Mouse (Mus musculus): ENCODE data around the gene Kif13a. TPM values are rescaled to one million over a fixed set of nuclear protein-coding genes. Genes with fewer than 3 reads are reported as not detected.

The Kif13a gene
- total and polyA plus RNA-seq, 3 experiments = 1.2 to 1.7 TPM; not detected in 1

DNA sequence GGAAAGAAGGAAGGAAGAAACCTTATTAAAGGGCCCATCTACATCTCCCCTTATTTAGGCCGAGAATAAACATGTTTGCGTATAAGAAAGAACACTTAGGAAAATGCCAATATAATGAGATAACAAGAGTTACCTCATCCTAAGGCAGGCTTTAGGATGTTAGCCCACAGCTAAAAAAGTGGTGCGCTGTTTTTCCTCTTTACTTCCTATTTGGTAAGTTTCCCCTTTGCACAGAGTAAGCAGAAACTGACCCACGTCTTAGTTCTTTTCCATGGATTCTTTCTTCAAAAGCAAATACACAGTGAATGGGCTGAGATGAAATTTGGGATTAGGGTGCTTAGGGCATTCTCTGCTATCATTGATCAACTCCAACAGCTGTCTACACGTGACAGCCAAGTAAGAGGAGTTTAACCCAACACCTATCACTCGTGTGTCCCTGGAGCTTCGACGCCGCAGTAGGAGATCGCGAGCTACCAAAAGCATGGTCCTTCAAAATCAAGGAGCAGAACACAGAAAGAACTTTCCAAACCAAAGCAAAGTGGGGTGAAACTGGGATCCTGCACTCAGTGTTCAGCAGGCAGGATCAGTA lies 194.4 kb downstream of the Kif13a start:
- Histone ChIP-seq H3K36me3 (ENCODE audit: control insufficient read depth in 1 of 2, insufficient read depth in 2 of 2, low read length in 2 of 2) (peaks cover 0 to 3% of the 10 kb centered on the region in 2 experiments; a peak in 1 of 4 replicates), H3K27me3 (ENCODE audit: control insufficient read depth in 1 of 2, insufficient read depth in 2 of 2, low read length in 2 of 2) (no peaks in the 10 kb centered on the region), H3K4me1 (ENCODE audit: control insufficient read depth in 1 of 2, insufficient read depth in 2 of 2, low read length in 2 of 2) (peaks cover 3 to 9% of the 10 kb centered on the region in 2 experiments; a peak in 3 of 4 replicates), H3K27ac (ENCODE audit: control insufficient read depth, low read depth, low read length) (peak overlapping the region; percentile 63), H3K4me3 (ENCODE audit: control insufficient read depth in 1 of 2, insufficient read depth in 1 of 2, low read depth in 2 of 2, low read length in 2 of 2) (peak overlapping the region; percentile 65), H3K79me2 (ENCODE audit: control insufficient read depth, insufficient read depth, low read length, poor library complexity) (no peaks in the 10 kb centered on the region; the same call in 1 of the 2 replicates), H3K9ac (ENCODE audit: control insufficient read depth, low read depth, low read length, poor library complexity, severe bottlenecking) (peak overlapping the region; percentile 71), H3K9me3 (replicated peaks; ENCODE audit: insufficient read depth, low read length) (no peaks in the 10 kb centered on the region)
- peak; percentile 74 for DNase-seq (ENCODE audit: low read depth, low spot score)
- TF ChIP-seq RCOR1 (IDR thresholded peaks at IDR 0.05; ENCODE audit: low read depth, low read length) (no peak), POLR2AphosphoS5 (IDR thresholded peaks at IDR 0.05; ENCODE audit: borderline replicate concordance, low read depth, low read length) (no peak), POLR2AphosphoS2 (IDR thresholded peaks at IDR 0.05; ENCODE audit: low read length) (no peak), CHD1 (IDR thresholded peaks at IDR 0.05; ENCODE audit: low read depth, low read length) (no peak), ZMIZ1 (IDR thresholded peaks at IDR 0.05; ENCODE audit: low read depth, low read length) (0 out of 2 replicates have a peak, but pooled peaks have one; percentile 21), GATA1 (IDR thresholded peaks at IDR 0.05; ENCODE audit: low read depth, low read length) (no peak), SIN3A (IDR thresholded peaks at IDR 0.05; ENCODE audit: low read length) (no peak; the same call in none of the 2 replicates), MAX (IDR thresholded peaks at IDR 0.05; ENCODE audit: low read length) (peak; percentile 76), JUND (IDR thresholded peaks at IDR 0.05; ENCODE audit: low read depth, low read length) (0 out of 2 replicates have a peak, but pooled peaks have one; percentile 28), BHLHE40 (IDR thresholded peaks at IDR 0.05; ENCODE audit: borderline replicate concordance, low read depth, low read length) (peak; percentile 71), ZKSCAN1 (IDR thresholded peaks at IDR 0.05; ENCODE audit: low read depth, low read length) (no peak), USF2 (IDR thresholded peaks at IDR 0.05; ENCODE audit: borderline replicate concordance in 1 of 2, insufficient read depth in 1 of 2, low read depth in 1 of 2, low read length in 2 of 2) (no peak), CTCF (IDR thresholded peaks at IDR 0.05 in 2 of 3, conservative IDR thresholded peaks at IDR 0.05 in 1 of 3; ENCODE audit: control insufficient read depth in 1 of 3, insufficient read depth in 1 of 3, low read depth in 2 of 3, low read length in 3 of 3, poor library complexity in 1 of 3, severe bottlenecking in 1 of 3) (no peak), MXI1 (IDR thresholded peaks at IDR 0.05; ENCODE audit: low read depth, low read length) (no peak; the same call in 1 of the 2 replicates), ZC3H11A (IDR thresholded peaks at IDR 0.05; ENCODE audit: low read depth, low read length) (no peak), RAD21 (IDR thresholded peaks at IDR 0.05; ENCODE audit: low read depth, low read length) (no peak), MEF2A (IDR thresholded peaks at IDR 0.05; ENCODE audit: extremely low read depth, insufficient replicate concordance, low read depth, low read length, poor library complexity, severe bottlenecking) (no peak), MYC (IDR thresholded peaks at IDR 0.05; ENCODE audit: low read depth, low read length) (0 out of 2 replicates have a peak, but pooled peaks have one; percentile 21), HCFC1 (IDR thresholded peaks at IDR 0.05; ENCODE audit: low read depth, low read length) (no peak), MYB (IDR thresholded peaks at IDR 0.05; ENCODE audit: low read depth, low read length) (no peak), TAL1 (IDR thresholded peaks at IDR 0.05; ENCODE audit: low read length) (no peak), ELF1 (IDR thresholded peaks at IDR 0.05; ENCODE audit: low read depth, low read length) (no peak), POLR2A (IDR thresholded peaks at IDR 0.05; ENCODE audit: control insufficient read depth in 1 of 2, insufficient read depth in 1 of 2, low read depth in 1 of 2, low read length in 2 of 2, poor library complexity in 1 of 2) (no peak), MAZ (IDR thresholded peaks at IDR 0.05; ENCODE audit: low read depth, low read length) (no peak; the same call in 1 of the 2 replicates), NELFE (IDR thresholded peaks at IDR 0.05; ENCODE audit: low read depth, low read length) (no peak), MAFK (IDR thresholded peaks at IDR 0.05; ENCODE audit: borderline replicate concordance, low read depth, low read length) (no peak), E2F4 (IDR thresholded peaks at IDR 0.05; ENCODE audit: borderline replicate concordance, low read depth, low read length) (0 out of 2 replicates have a peak, but pooled peaks have one; percentile 34), EP300 (IDR thresholded peaks at IDR 0.05; ENCODE audit: low read depth in 1 of 2, low read length in 2 of 2) (no peak), TCF12 (IDR thresholded peaks at IDR 0.05; ENCODE audit: low read depth, low read length) (no peak), ETS1 (IDR thresholded peaks at IDR 0.05; ENCODE audit: low read depth, low read length) (no peak), NRF1 (IDR thresholded peaks at IDR 0.05; ENCODE audit: insufficient read depth, low read depth, low read length, poor library complexity, severe bottlenecking) (no peak), GABPA (IDR thresholded peaks at IDR 0.05; ENCODE audit: low read depth, low read length) (0 out of 2 replicates have a peak, but pooled peaks have one; percentile 19), SMC3 (IDR thresholded peaks at IDR 0.05; ENCODE audit: low read depth, low read length) (no peak), CHD2 (IDR thresholded peaks at IDR 0.05; ENCODE audit: low read length) (no peak), ZNF384 (IDR thresholded peaks at IDR 0.05; ENCODE audit: low read depth, low read length) (no peak), TBP (IDR thresholded peaks at IDR 0.05; ENCODE audit: low read depth, low read length) (no peak), USF1 (IDR thresholded peaks at IDR 0.05; ENCODE audit: low read depth, low read length) (peak; percentile 71)

All from MEL (cell line).